Mouse (Mus musculus): ENCODE measurements around the gene Ppp1r12a.

DNA sequence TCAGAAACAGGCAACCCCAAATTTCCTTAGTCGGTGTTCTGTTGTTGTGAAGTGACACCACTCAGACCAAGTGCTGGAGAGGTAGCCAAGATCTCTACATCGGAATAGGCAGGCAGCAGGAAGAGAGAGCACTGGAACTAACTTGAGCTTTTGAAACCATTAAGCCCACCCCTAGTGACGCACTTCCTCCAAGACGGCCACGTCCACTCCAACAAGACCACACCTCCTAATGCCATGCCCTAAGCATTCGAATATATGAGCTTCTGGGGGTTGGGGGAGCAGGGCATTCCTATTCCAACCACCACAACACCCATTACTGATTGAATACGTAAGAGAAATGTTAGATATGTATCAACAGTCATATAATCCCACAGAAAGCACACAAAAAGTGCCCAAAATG, 134.5 kb downstream of the Ppp1r12a start:
- no peak for TF ChIP-seq CTCF (IDR thresholded peaks at IDR 0.05; ENCODE audit: low read depth)
- no peak for TF ChIP-seq EP300 (optimal IDR thresholded peaks at IDR 0.05)
